Mouse (Mus musculus): ENCODE measurements at regions not wholly inside any gene's neighbourhood (a gene's known extent, or its start where the extent isn't known, plus 50 kb on each side); places are given as distances from the start of the nearest gene placed in this dataset.

- no peak for TF ChIP-seq CTCF (IDR thresholded peaks at IDR 0.05; ENCODE audit: extremely low read depth, insufficient read depth, insufficient read length, insufficient replicate concordance)
- TF ChIP-seq POLR2A (IDR thresholded peaks at IDR 0.05; ENCODE audit: low read depth, low read length): no peak
These were observed 217.8 kb downstream of the Mycn start for GRCm38 (mm10) chr12:12723724-12724487.

Measured in spleen, adult 2 months (tissue).